Mouse (Mus musculus): ENCODE data around the gene Olfr1417. TPM values are rescaled to one million over a fixed set of nuclear protein-coding genes. Genes with fewer than 3 reads are reported as not detected.
"Not testable (repeated sequence)": the region's sequence is repeated elsewhere in the genome, so short reads cannot be mapped to it uniquely, and the experiment has no call there.

Olfr1417 gene
- not detected in 2 replicates for polyA plus RNA-seq (2012; rRNA removed)

DNA sequence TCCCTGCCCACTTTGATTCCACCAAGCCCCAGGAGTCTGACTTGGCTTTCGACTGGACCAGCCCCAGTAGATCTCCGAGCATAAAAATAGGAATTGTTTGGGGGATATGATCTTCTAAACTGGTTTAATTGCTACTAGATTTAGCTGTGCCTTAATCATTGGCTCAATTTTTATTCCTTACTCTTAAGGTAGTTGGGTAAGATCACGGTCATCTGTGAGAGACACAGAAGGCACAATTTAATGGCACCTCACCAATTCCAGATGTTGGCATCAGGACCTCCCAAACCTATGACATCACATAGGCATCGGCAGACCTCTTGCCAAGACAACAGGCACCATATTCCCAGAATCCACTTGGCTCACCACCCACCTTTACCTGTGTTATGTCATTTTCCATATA is at the start of gene Olfr1417:
Gene Olfr1417 (minus strand): TSS at position 101 of the 400 bp plus-strand sequence.
- no peak for DNase-seq
- TF ChIP-seq POLR2A (IDR thresholded peaks at IDR 0.05; ENCODE audit: borderline replicate concordance, extremely low read depth, low read depth, low read length) (no peak), CTCF (IDR thresholded peaks at IDR 0.05; ENCODE audit: insufficient read depth, low read length) (no peak)
- WGBS = 92% methylated on average over 4 of the region's 4 CpGs
- H3K4me3 ChIP-seq (replicated peaks; ENCODE audit: extremely low read depth, low read depth, low read length) = no peak within 1 kb of the TSS
- no peaks in the 10 kb centered on the region for H3K4me1 ChIP-seq (ENCODE audit: control insufficient read depth, insufficient read depth, low read length)

DNA sequence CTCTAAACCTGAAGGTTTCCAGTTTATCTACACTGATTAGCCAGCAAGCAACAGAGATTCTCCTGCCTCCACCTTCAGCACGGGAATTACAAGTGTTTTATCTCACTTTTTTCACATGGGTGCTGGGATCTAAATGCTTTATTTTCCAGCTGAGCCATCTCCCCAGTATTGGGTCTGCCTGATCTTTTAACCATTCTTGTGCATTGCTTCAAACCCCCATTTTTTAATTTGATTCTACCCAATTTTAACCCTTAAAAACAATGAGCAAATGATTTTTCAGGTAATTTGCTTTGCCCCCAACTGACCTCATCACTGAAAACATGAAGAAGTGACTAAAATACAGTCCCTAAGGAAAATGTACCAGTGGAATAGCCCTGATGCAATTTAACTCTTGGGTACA is 47.2 kb upstream of the Olfr1417 start, which contains the start of gene Olfr1420:
Gene Olfr1420 (plus strand): TSS at position 301 of the 400 bp plus-strand sequence.
- Histone ChIP-seq H3K4me1 (ENCODE audit: control insufficient read depth, insufficient read depth, low read length) (no peaks in the 10 kb centered on the region), H3K4me3 (replicated peaks; ENCODE audit: extremely low read depth, low read depth, low read length) (no peak within 1 kb of the TSS)
- no peak for DNase-seq
- no peak for TF ChIP-seq POLR2A (IDR thresholded peaks at IDR 0.05; ENCODE audit: borderline replicate concordance, extremely low read depth, low read depth, low read length)
- no peak for TF ChIP-seq CTCF (IDR thresholded peaks at IDR 0.05; ENCODE audit: insufficient read depth, low read length)
- WGBS = 47% methylated on average over 1 of the region's 1 CpGs

DNA sequence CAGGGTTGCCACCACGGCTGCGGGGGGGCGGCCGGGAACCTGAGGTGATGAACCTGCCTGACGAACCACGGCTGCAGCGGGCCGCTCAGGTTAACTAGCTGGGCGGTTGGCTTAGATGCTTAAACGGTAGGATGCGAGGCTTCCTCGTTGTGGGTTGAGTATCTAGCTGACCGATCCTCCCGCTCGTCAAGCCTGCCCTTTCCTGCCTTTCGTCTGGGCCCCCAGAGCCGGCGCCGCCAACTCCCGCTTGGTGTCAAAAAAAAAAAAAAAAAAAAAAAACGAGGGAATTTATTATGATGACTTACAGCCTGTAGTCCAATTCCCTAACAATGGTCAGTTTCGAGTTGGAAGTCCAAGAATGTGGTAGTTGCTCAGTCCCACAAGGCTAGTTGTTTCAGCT is 39.4 kb upstream of the Olfr1417 start:
- not testable (repeated sequence) for DNase-seq; H3K4me3 ChIP-seq (replicated peaks; ENCODE audit: extremely low read depth, low read depth, low read length); H3K4me1 ChIP-seq (ENCODE audit: control insufficient read depth, insufficient read depth, low read length)
- 62% methylated on average over 22 of the region's 22 CpGs for WGBS

DNA sequence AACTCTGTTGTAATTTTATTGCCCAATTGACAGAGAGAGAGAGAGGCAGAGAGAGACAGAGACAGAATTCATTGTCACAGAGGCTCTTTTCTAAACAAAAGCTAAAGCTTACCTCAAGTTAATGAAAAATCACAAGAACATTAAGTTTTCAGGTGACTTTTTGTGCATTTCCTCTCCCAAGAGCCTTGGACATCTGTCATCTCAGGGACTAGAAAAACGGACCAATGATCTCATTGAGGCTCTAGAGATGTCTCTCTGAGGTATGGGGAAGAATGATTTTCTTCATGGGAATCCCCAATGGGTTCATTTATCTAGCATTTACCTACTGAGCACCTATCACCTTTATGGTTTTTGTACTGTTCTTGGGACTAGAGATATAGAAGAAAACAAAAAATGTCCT is 36.0 kb upstream of the Olfr1417 start, which contains the start of gene Olfr1419:
Gene Olfr1419 (minus strand): TSS at position 101 of the 400 bp plus-strand sequence.
- no peak for DNase-seq
- TF ChIP-seq POLR2A (IDR thresholded peaks at IDR 0.05; ENCODE audit: borderline replicate concordance, extremely low read depth, low read depth, low read length) (no peak), CTCF (IDR thresholded peaks at IDR 0.05; ENCODE audit: insufficient read depth, low read length) (no peak)
- no peak within 1 kb of the TSS for H3K4me3 ChIP-seq (replicated peaks; ENCODE audit: extremely low read depth, low read depth, low read length)
- H3K4me1 ChIP-seq (ENCODE audit: control insufficient read depth, insufficient read depth, low read length) = no peaks in the 10 kb centered on the region
- 46% methylated on average over 1 of the region's 1 CpGs for WGBS

DNA sequence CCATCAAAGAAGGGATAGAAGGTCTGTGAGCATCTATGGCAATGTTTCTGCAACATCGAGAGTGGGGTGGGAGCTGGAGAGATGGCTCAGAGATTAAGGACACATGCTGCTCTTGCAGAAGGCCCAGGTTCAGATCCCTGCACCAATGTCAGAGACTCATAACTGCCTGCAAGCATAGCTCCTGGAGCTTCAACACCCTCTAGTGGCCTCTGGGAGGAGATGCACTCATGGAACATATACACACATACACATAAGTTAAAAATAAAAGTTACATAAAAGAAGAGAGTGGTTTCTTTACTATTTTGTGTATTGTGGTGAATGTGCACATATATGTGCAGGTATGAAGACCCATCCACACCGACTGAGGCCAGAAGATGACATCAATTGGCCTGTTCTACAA is 28.8 kb upstream of the Olfr1417 start:
- 88% methylated on average over 2 of the region's 2 CpGs for WGBS

DNA sequence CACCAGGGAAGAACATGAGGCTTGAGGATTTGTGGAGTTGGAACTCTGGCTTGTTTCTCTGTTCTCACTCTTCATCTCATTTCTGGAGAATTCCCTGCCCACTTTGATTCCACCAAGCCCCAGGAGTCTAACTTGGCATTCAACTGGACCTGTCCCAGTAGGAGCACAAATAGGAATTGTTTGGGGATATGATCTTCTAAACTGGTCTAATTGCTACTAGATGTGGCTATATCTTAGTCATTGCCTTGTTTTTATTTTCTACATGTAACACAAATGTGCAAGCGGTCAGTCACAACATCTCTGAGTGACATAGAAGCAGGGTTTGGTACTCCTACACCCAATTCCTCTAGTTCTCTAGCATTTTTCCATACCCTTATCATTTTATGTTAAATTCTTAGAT is 21.9 kb upstream of the Olfr1417 start, which contains the start of gene Olfr1418:
Gene Olfr1418 (minus strand): TSS at position 101 of the 400 bp plus-strand sequence.
- Histone ChIP-seq H3K4me1 (ENCODE audit: control insufficient read depth, insufficient read depth, low read length) (no peaks in the 10 kb centered on the region), H3K4me3 (replicated peaks; ENCODE audit: extremely low read depth, low read depth, low read length) (no peak within 1 kb of the TSS)
- TF ChIP-seq CTCF (IDR thresholded peaks at IDR 0.05; ENCODE audit: insufficient read depth, low read length) = no peak
- TF ChIP-seq POLR2A (IDR thresholded peaks at IDR 0.05; ENCODE audit: borderline replicate concordance, extremely low read depth, low read depth, low read length) = no peak
- DNase-seq = no peak
- WGBS = 91% methylated on average over 1 of the region's 1 CpGs

More for the DNA sequence above, 28.8 kb upstream of the Olfr1417 start:
- DNase-seq = no peak
- H3K4me1 ChIP-seq (ENCODE audit: control insufficient read depth, insufficient read depth, low read length) = no peaks in the 10 kb centered on the region
- no peak overlapping the region for H3K4me3 ChIP-seq (replicated peaks; ENCODE audit: extremely low read depth, low read depth, low read length)
- TF ChIP-seq POLR2A (IDR thresholded peaks at IDR 0.05; ENCODE audit: borderline replicate concordance, extremely low read depth, low read depth, low read length) = no peak
- TF ChIP-seq CTCF (IDR thresholded peaks at IDR 0.05; ENCODE audit: insufficient read depth, low read length) = no peak

DNA sequence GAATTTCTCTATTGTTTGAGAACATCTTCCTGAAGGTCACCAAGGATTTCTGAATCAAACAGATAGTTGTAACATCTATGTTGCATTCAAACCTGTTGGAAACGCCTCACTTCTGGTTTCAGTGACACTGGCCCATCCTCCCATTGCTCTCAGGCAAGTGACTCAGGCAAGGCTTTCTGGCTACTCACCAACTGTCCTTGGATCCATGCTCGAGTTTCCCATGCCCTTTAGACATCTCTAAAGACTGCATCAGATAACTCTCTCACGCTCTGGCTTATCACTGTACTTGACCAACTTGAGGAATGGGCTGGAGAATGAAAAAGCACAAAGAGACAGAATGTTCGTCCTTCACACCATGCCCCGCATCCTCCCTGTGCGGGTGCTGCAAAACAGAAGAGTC is 17.5 kb upstream of the Olfr1417 start:
- Histone ChIP-seq H3K4me1 (ENCODE audit: control insufficient read depth, insufficient read depth, low read length) (no peaks in the 10 kb centered on the region), H3K4me3 (replicated peaks; ENCODE audit: extremely low read depth, low read depth, low read length) (no peak overlapping the region)
- WGBS = 59% methylated on average over 6 of the region's 6 CpGs
- TF ChIP-seq POLR2A (IDR thresholded peaks at IDR 0.05; ENCODE audit: borderline replicate concordance, extremely low read depth, low read depth, low read length) = no peak
- no peak for DNase-seq

DNA sequence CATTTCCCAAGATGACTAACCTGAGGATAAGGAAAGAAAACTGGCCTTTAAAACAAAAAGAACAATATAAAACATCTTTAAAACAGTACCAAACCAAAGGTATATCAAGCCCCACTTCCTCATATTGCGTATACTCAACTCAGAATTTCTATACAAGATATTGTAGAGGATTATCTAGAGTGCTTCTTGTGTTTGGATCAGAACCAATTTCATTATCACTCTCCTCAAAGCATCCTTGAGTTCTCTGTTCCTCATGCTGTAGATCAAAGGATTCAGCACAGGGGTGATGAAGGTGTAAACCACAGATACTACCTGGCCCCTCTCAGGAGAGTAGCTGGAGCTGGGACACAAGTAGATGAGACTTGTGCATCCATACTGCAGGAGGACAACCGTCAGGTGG is 15.8 kb upstream of the Olfr1417 start:
- Histone ChIP-seq H3K4me3 (replicated peaks; ENCODE audit: extremely low read depth, low read depth, low read length) (no peak overlapping the region), H3K4me1 (ENCODE audit: control insufficient read depth, insufficient read depth, low read length) (no peaks in the 10 kb centered on the region)
- no peak for DNase-seq
- WGBS = 87% methylated on average over 2 of the region's 2 CpGs
- TF ChIP-seq CTCF (IDR thresholded peaks at IDR 0.05; ENCODE audit: insufficient read depth, low read length) = no peak
- TF ChIP-seq POLR2A (IDR thresholded peaks at IDR 0.05; ENCODE audit: borderline replicate concordance, extremely low read depth, low read depth, low read length) = no peak

DNA sequence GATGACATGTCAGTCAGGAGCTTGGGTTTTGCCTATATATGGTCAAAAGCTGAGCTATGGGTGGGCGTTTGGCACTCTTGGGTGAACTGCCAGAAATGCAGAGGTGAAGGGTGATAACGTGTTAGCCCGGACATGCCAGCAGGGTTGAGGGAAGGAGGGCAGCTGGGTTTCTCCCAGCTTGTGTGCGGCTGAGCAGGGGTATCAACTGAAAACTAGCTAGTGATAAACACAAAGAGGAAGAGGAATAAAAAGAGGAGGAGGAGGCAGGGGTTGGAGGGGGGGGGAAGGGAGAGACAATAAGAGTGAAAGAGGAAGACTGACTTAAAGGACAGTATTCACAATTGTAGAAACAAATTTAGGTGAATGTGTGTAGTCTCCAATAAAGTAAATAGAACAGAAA is 13.6 kb upstream of the Olfr1417 start:
- TF ChIP-seq CTCF (IDR thresholded peaks at IDR 0.05; ENCODE audit: insufficient read depth, low read length) (no peak), POLR2A (IDR thresholded peaks at IDR 0.05; ENCODE audit: borderline replicate concordance, extremely low read depth, low read depth, low read length) (no peak)
- WGBS = 44% methylated on average over 4 of the region's 4 CpGs
- Histone ChIP-seq H3K4me3 (replicated peaks; ENCODE audit: extremely low read depth, low read depth, low read length) (no peak overlapping the region), H3K4me1 (ENCODE audit: control insufficient read depth, insufficient read depth, low read length) (no peaks in the 10 kb centered on the region)
- DNase-seq = no peak

DNA sequence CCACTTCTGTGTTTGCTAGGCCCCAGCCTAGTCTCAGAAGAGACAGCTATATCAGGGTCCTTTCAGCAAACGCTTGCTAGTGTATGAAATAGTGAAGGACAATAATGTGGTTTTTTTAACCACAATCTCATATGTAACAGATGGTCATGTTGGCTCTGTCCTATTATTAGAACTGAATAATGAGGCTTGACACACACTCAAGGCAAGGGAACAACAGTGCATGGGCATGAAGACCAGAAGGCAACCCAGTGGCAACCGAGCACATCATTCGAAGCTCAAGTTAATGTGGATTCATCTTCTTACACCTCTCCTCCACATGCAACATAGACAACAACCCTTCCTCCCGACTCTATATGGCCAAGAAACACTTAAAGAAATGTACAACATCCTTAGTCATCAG is 7.3 kb upstream of the Olfr1417 start:
- TF ChIP-seq POLR2A (IDR thresholded peaks at IDR 0.05; ENCODE audit: borderline replicate concordance, extremely low read depth, low read depth, low read length) = no peak
- DNase-seq = no peak
- no peak overlapping the region for H3K4me3 ChIP-seq (replicated peaks; ENCODE audit: extremely low read depth, low read depth, low read length)
- H3K4me1 ChIP-seq (ENCODE audit: control insufficient read depth, insufficient read depth, low read length) = no peaks in the 10 kb centered on the region
- WGBS = 75% methylated on average over 4 of the region's 4 CpGs
